Mouse (Mus musculus) limb, embryonic 10.5 days (tissue): ENCODE measurements around the gene Adh6a. TPM values are rescaled to one million over a fixed set of nuclear protein-coding genes. Genes with fewer than 3 reads are reported as not detected.
"Not testable (repeated sequence)": the region's sequence is repeated elsewhere in the genome, so short reads cannot be mapped to it uniquely, and the experiment has no call there.

Source experiments
- DNase-seq: peaks from one replicate; pipeline ENCODE4 v3.0.0-alpha.2; 2017; ENCODE audit warnings: low spot score
- H3K27ac ChIP-seq: fragments of 300-500 bp; sonication (generic); 2 replicates; pipeline ENCODE4 v1.5.1; 2016; ENCODE audit warnings: mild to moderate bottlenecking
- H3K27me3 ChIP-seq: fragments of 300-500 bp; sonication (generic); 2 replicates; pipeline ENCODE4 v1.6.1; 2016; ENCODE audit warnings: low read depth, mild to moderate bottlenecking; ENCODE audit not compliant: poor library complexity, severe bottlenecking
- H3K36me3 ChIP-seq: fragments of 300-500 bp; sonication (generic); 2 replicates; pipeline ENCODE4 v1.6.1; 2016; ENCODE audit warnings: mild to moderate bottlenecking, moderate library complexity
- H3K4me1 ChIP-seq: fragments of 300-500 bp; sonication (generic); 2 replicates; pipeline ENCODE4 v1.6.1; 2016
- H3K4me3 ChIP-seq: fragments of 300-500 bp; sonication (generic); 2 replicates; pipeline ENCODE4 v1.5.1; 2016; ENCODE audit warnings: mild to moderate bottlenecking, moderate library complexity
- H3K9me3 ChIP-seq: fragments of 300-500 bp; sonication (generic); replicated peaks from 2 replicates; pipeline ENCODE4 v1.6.1; 2016; ENCODE audit warnings: mild to moderate bottlenecking
- WGBS: fragments of 180-500 bp; shearing (Covaris S2); methylation state at CpG from one replicate; pipeline ENCODE4 v1.1.7; 2016; 5-methylcytosine and 5-hydroxymethylcytosine counted together
- polyA plus RNA-seq: library from polyadenylated mRNA; unstranded; fragments of >200 nt; fragmentation: Nextera tagmentation; extraction: Ambion mirVana; gene quantifications from 2 replicates; pipeline ENCODE4 v1.2.1, GENCODE M21; 2016

Adh6a gene
- polyA plus RNA-seq, 1 experiment from 2014 or later: not detected

DNA sequence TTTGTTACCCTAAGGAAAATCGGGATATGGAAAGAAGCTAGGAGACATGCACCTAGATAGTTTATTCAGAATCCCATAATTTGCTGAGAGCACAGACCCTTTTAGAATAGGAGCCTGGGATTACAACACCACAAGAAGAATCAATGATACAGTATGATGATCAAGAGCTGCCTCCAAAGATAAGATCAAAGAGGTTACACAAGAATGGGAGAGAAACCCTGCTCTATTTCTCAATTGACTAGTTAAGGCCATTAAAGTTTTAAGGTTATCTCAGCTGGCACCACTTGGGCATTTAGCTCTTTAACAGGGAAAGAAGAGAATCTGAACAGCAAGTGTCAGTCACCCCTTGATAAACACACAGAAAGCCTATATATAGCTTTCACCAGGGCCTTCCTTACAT is 22.5 kb downstream of the Adh6a start:
- no peak for DNase-seq
- Histone ChIP-seq H3K9me3 (no peaks in the 10 kb centered on the region), H3K4me1 (0 out of 2 replicates have a peak, but pooled peaks cover 3% of the 10 kb centered on the region), H3K4me3 (no peak overlapping the region), H3K27ac (no peak overlapping the region), H3K27me3 (no peaks in the 10 kb centered on the region), H3K36me3 (no peaks in the 10 kb centered on the region)
- 93% methylated on average over 1 of the region's 1 CpGs for WGBS

- 63% methylated on average over 3 of the region's 3 CpGs for WGBS
Observed at GRCm38 (mm10) chr3:138336104-138336754, 23.1 kb downstream of the Adh6a start.

DNA sequence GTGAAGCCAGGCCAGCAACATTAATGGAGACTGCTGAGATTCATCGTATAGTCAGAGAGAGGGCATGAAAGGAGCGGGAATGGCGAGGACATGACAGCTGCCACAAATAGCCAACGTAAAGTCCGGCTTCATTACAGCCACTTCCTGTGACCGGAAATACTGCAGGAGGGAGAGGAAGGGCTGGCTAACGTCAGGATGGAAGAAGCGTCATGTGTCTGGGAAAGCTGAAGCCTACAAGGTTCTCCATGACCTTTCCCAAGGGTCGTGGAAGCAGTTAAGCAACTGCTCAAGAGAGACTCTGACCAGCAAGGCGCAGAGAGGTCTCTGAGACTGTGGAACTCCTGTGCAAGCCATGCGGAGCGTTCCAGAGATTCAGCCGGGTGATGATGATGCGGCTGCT is 28.4 kb downstream of the Adh6a start, which contains the start of gene Adh6b:
Adh6b (plus strand) TSS at position 305 of the 400 bp plus-strand sequence.
- 74% methylated on average over 14 of the region's 14 CpGs for WGBS
- H3K27ac ChIP-seq: no peak within 1 kb of the TSS
- H3K4me1 ChIP-seq: peaks cover 5% of the 10 kb centered on the region; the same call in 1 of the 2 replicates
- H3K27me3 ChIP-seq: no peaks in the 10 kb centered on the region
- DNase-seq: no peak
- H3K4me3 ChIP-seq: no peak within 1 kb of the TSS
- no peaks in the 10 kb centered on the region for H3K9me3 ChIP-seq
- H3K36me3 ChIP-seq: no peaks in the 10 kb centered on the region

More at GRCm38 (mm10) chr3:138336104-138336754, 23.1 kb downstream of the Adh6a start:
- Histone ChIP-seq H3K9me3 (no peaks in the 10 kb centered on the region), H3K36me3 (no peaks in the 10 kb centered on the region), H3K4me3 (no peak overlapping the region), H3K4me1 (0 out of 2 replicates have a peak, but pooled peaks cover 3% of the 10 kb centered on the region), H3K27ac (no peak overlapping the region), H3K27me3 (no peaks in the 10 kb centered on the region)
- DNase-seq: no peak

- no peaks in the 10 kb centered on the region for H3K9me3 ChIP-seq
- no peaks in the 10 kb centered on the region for H3K4me1 ChIP-seq
- H3K27me3 ChIP-seq: no peaks in the 10 kb centered on the region
- H3K27ac ChIP-seq: no peak overlapping the region
- no peak for DNase-seq
- WGBS: 72% methylated on average over 3 of the region's 3 CpGs
- H3K36me3 ChIP-seq: no peaks in the 10 kb centered on the region
- H3K4me3 ChIP-seq: no peak overlapping the region
Observed at GRCm38 (mm10) chr3:138347041-138347440, 34.0 kb downstream of the Adh6a start.

DNA sequence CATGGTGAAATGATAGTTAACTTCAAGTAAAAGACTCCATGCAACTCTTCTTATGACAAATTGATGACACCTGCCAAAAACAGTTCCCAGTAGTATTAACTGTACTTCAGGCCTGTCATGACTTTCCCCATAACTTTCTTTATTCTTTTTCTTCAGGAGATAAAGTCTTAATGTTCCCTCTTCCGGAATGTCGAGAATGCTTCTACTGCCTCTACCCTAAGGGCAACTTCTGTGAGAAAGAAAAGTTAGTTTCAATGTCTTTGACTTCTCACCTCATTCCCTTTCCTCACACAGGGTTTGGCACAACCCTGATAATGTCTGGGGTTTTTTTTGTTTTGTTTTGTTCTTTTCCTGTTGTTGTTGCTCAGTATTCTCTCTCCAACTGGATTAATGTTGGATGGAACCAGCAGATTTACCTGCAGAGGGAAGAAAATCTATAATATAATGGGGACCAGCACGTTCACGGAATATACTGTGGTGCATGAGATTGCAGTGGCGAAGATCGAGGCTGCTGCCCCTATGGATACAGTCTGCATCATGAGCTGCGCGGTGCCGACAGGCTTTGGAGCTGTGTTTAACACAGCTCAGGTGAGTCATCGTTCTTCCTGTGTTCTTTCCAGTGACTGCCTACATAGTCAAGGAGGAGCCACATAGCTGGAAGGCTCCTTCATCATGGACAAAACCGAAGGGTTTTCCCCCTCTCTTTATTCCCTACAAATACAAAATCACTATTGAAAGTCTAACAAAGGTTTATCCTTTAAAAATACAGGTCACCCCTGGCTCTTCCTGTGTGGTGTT is 39.1 kb downstream of the Adh6a start:
- Histone ChIP-seq H3K36me3 (no peaks in the 10 kb centered on the region), H3K4me1 (no peaks in the 10 kb centered on the region), H3K27ac (no peak overlapping the region), H3K27me3 (no peaks in the 10 kb centered on the region), H3K4me3 (no peak overlapping the region), H3K9me3 (no peaks in the 10 kb centered on the region)
- DNase-seq: no peak
- WGBS: 94% methylated on average over 11 of the region's 11 CpGs

- no peak overlapping the region for H3K27ac ChIP-seq
- WGBS: 86% methylated on average over 7 of the region's 7 CpGs
- no peaks in the 10 kb centered on the region for H3K4me1 ChIP-seq
- no peak overlapping the region for H3K4me3 ChIP-seq
- H3K27me3 ChIP-seq: no peaks in the 10 kb centered on the region
- no peak for DNase-seq
- no peaks in the 10 kb centered on the region for H3K9me3 ChIP-seq
- H3K36me3 ChIP-seq: no peaks in the 10 kb centered on the region
Observed at GRCm38 (mm10) chr3:138358856-138359255, 45.8 kb downstream of the Adh6a start.

DNA sequence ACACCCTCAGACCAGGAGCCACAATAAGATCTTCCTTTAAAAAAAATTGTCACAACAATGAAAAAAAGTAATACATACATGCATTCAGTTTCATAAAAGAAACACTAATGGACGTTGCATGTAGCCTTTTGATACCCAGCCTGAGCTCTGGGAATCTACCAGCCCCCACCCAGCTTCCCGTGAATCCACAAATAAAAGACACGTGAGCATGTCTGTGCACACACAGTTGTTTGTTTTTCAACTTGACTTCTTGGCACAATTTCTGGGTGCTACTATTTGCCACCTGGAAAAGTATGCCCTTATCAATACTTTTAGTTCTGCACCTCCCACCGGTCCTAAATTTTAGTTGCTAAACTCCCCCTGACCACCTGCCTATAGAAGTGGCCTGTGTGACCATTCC is 47.6 kb downstream of the Adh6a start:
- Histone ChIP-seq H3K9me3 (no peaks in the 10 kb centered on the region), H3K4me3 (no peak overlapping the region), H3K4me1 (no peaks in the 10 kb centered on the region), H3K27me3 (no peaks in the 10 kb centered on the region), H3K27ac (no peak overlapping the region), H3K36me3 (no peaks in the 10 kb centered on the region)
- 90% methylated on average over 4 of the region's 4 CpGs for WGBS
- DNase-seq: no peak

- no peaks in the 10 kb centered on the region for H3K4me1 ChIP-seq
Observed at GRCm38 (mm10) chr3:138362920-138363319, 49.8 kb downstream of the Adh6a start.

DNA sequence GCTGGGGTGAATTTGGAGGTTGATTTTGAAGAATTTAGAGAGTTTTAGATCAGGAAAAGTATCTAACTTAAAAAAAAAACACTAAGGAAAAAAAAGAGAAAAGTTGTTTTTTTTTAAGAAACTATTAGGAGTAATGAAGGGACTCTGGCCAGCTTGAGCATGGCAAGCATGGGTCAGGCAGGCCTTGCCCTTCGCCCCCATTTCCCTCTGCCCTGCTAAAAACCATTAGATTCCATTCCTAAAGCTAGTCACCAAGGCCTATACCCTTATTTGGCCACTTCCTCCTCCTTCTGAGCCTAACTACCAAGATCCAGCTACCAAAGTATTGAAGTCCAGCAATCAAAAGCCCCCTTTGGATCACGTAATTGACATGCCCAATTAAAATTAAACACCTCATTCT is 53.1 kb downstream of the Adh6a start:
- Histone ChIP-seq H3K4me1 (no peaks in the 10 kb centered on the region), H3K36me3 (no peaks in the 10 kb centered on the region), H3K27ac (no peak overlapping the region), H3K27me3 (no peaks in the 10 kb centered on the region), H3K9me3 (no peaks in the 10 kb centered on the region), H3K4me3 (no peak overlapping the region)
- WGBS: 81% methylated on average over 2 of the region's 2 CpGs
- DNase-seq: no peak

More at GRCm38 (mm10) chr3:138362920-138363319, 49.8 kb downstream of the Adh6a start:
- Histone ChIP-seq H3K27ac (no peak overlapping the region), H3K27me3 (no peaks in the 10 kb centered on the region), H3K36me3 (no peaks in the 10 kb centered on the region), H3K9me3 (no peaks in the 10 kb centered on the region), H3K4me3 (no peak overlapping the region)
- no peak for DNase-seq
- 87% methylated on average over 2 of the region's 2 CpGs for WGBS

GRCm38 (mm10) chr3:138369546-138369945 is 56.5 kb downstream of the Adh6a start:
- no peak overlapping the region for H3K4me3 ChIP-seq
- no peaks in the 10 kb centered on the region for H3K4me1 ChIP-seq
- WGBS: 87% methylated on average over 1 of the region's 1 CpGs
- no peak overlapping the region for H3K27ac ChIP-seq
- H3K36me3 ChIP-seq: no peaks in the 10 kb centered on the region
- no peak for DNase-seq
- H3K9me3 ChIP-seq: no peaks in the 10 kb centered on the region
- H3K27me3 ChIP-seq: no peaks in the 10 kb centered on the region

- H3K36me3 ChIP-seq, H3K9me3 ChIP-seq, H3K27ac ChIP-seq, H3K27me3 ChIP-seq, DNase-seq, H3K4me3 ChIP-seq, H3K4me1 ChIP-seq: not testable (repeated sequence)
- WGBS: 72% methylated on average over 4 of the region's 4 CpGs
Observed at GRCm38 (mm10) chr3:138370289-138370688, 57.2 kb downstream of the Adh6a start.

GRCm38 (mm10) chr3:138373920-138374319 is 60.8 kb downstream of the Adh6a start:
- Histone ChIP-seq H3K27ac (no peak overlapping the region), H3K36me3 (no peaks in the 10 kb centered on the region), H3K27me3 (no peaks in the 10 kb centered on the region), H3K4me3 (no peak overlapping the region), H3K4me1 (no peaks in the 10 kb centered on the region), H3K9me3 (no peaks in the 10 kb centered on the region)
- DNase-seq: no peak
- 84% methylated on average over 4 of the region's 4 CpGs for WGBS

DNA sequence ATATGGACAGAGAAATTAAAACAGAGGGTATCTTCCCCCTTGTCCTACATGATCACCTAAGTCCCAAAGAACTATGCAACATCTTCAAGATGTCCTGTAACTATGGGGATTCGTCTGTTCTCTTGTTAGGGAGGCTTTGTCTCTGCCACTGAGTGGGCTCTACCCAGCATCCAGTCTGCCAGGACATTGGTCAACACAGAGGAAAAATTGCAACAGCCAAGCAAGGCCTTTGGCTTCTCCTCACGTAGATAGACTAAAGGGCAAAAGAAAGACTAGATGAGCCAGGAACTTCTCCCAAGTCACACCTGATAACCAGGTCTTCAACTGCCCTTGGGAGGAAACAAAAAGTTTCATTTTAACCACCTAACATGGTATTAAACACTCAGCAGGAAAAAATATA is 62.1 kb downstream of the Adh6a start:
- no peak for DNase-seq
- Histone ChIP-seq H3K4me1 (no peaks in the 10 kb centered on the region), H3K9me3 (no peaks in the 10 kb centered on the region), H3K27ac (no peak overlapping the region), H3K27me3 (no peaks in the 10 kb centered on the region), H3K4me3 (no peak overlapping the region), H3K36me3 (no peaks in the 10 kb centered on the region)
- WGBS: 75% methylated on average over 2 of the region's 2 CpGs
